Mouse (Mus musculus): ENCODE measurements around the gene Gfi1. TPM values are rescaled to one million over a fixed set of nuclear protein-coding genes. Genes with fewer than 3 reads are reported as not detected.

Gfi1 gene
- total RNA-seq, 2 experiments from 2014 or later: not detected

DNA sequence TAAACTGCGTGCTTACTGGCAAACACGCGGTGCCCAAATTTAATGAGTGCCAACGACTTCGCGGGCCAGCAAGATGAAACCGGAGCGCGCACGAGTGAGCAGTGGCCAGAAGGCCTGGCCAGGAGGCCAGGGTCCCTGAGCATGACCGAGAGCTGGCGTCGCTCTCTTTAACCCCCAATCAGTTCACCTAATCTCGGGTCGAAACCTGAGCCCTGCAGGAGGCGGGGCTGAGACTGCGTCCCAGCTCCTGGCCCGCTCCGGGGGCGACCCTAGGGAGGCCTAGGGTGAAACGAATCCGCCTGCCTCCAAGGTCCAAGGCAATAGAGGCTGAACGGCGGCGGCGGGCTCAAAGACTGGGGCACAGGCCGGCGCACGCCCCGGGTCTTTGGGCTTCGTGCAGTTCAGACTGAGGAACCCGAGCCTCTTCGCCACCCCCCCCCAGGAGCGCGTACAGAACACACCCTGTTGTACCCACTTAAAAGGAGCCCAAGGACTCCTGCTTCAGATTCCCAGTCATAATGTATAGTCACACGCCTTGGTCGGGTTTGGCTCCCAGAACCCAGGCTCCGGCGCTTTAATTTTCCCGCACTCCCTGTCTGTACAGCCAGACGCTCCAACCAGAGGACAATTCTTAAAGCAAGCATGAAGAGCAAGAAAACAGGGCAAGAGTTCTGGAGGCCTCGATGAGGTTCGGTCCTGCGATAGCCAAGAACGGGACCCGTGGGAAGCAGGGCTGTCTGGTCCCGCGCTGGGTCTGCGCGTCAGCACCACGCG, 988 bp downstream of the Gfi1 start:
- intact Hi-C loops (cut with DNase I): loop anchor here (5.0 kb wide), 2 partner anchors 1258 to 1268 kb away; partner anchors contain the start of gene Barhl2
- no peak for DNase-seq (ENCODE audit: extremely low spot score in 1 of 2, low spot score in 2 of 2)

DNA sequence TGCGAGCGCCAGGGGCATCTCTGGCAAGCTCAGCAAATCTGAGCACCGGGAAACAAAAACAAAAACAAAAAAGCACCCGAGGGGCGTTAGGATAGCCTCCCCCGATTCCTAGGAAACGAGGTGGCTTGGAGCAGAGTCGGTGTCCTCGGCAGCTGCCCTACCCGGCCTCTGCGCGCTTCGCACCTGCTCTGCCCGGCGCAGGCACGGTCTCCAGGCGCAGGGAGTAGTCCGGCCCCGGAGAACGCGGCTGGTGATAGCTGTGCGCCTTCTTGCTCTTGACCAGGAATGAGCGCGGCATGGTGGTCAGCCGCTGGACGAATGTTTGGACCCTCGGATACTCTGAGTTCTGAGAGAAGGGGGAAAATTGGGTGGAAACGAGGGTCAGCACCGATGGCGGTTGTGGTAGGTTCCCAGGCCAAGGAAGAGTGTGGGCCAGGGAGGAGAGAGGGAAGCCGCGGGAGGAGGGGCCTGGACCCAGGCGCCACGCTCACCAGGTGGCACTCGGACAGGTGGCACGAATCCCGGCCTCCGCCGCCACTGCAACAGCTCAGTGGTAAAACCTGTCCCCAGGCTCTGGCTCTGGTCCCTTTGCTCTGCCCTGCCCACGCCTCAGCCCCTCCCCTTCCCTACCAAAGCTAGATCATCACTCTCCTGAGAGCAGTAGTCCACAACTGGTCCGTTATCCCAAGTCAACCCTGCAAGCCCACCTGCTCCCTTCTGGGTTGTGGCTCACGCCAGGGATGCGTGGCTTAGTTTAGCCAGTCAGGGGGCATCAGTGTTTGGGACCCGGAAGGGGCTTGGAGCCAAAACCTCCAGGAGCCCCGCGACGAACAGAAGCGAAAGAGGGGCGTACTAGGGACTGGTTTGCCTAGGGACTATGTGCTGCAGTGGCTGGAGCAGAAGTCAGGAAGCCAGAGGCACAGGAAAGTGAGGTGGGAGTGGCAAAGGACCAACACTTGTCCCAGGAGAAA, 2.0 kb downstream of the Gfi1 start:
- no peak for DNase-seq (ENCODE audit: extremely low spot score in 1 of 2, low spot score in 2 of 2)
- intact Hi-C loops (cut with DNase I): loop anchor here (5.0 kb wide), 1 partner anchor 1267 kb away; the partner anchor contains the start of gene Barhl2

- intact Hi-C loops (cut with DNase I): loop anchor here (5.0 kb wide), 1 partner anchor 1266 kb away; the partner anchor contains the start of gene Barhl2
Measured at GRCm38 (mm10) chr5:107722661-107723532, 2.9 kb downstream of the Gfi1 start.

DNA sequence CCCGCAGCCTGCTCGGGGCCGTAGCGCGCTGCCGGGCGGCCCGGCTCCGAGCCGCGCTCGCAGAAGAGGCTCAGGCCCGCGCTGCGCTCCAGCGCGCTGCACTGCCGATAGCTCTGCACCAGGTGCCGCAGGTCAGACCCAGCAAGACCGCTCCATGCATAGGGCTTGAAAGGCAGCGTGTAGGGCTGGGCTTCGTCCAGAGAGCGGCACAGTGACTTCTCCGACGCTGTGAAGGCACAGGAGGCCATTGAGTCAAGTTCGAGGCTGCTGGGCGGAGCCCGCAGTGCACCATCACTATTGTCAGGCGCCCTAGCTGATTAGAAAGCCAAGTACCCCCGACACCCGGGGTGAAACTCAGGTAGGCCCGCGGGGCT, 4.2 kb downstream of the Gfi1 start:
- intact Hi-C loops (cut with DNase I): loop anchor here (5.0 kb wide), 1 partner anchor 1264 kb away; the partner anchor contains the start of gene Barhl2

More at GRCm38 (mm10) chr5:107722661-107723532, 2.9 kb downstream of the Gfi1 start:
- DNase-seq (ENCODE audit: extremely low spot score in 1 of 2, low spot score in 2 of 2): no peak

DNA sequence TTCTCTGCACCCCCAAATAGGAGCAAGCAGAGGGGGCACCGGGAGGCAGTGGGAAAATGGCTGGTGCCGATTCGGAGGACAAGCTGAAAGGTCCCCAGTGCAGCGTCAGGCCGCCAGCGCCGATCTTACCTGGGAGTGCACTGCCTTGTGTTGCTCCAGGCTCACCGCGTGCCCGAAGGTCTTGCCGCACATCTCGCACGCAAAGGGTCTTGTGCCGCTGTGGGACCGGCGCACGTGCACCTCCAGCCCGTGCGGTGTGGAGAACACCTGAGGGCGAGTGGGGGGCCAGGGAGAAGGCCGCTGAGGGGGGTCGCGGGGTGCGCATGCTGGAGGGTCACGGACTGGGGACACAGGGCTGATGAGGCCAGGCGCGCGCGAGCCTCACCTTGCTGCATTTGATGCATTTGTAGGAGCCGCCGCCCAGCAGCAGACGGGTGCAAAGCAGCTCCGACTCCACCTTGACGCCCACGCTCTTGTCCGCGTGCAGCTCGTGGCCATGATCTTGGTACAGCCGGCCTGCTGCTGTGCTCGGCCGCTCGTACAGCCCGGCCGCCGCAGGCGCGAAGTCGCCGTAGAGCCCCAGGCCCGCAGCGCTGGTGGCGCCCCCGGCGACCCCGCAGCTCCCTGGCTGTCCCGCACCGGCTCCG, 4.7 kb downstream of the Gfi1 start:
- intact Hi-C loops (cut with DNase I): loop anchor here (5.0 kb wide), 1 partner anchor 1264 kb away; the partner anchor contains the start of gene Barhl2
- no peak for DNase-seq (ENCODE audit: extremely low spot score in 1 of 2, low spot score in 2 of 2)

More for the DNA sequence above, 4.2 kb downstream of the Gfi1 start:
- DNase-seq (ENCODE audit: extremely low spot score in 1 of 2, low spot score in 2 of 2): no peak

- no peak for DNase-seq (ENCODE audit: extremely low spot score in 1 of 2, low spot score in 2 of 2)
- intact Hi-C loops (cut with DNase I): loop anchor here (5.0 kb wide), 1 partner anchor 1263 kb away; the partner anchor contains the start of gene Barhl2
Measured at GRCm38 (mm10) chr5:107720511-107720910, 5.3 kb downstream of the Gfi1 start.

DNA sequence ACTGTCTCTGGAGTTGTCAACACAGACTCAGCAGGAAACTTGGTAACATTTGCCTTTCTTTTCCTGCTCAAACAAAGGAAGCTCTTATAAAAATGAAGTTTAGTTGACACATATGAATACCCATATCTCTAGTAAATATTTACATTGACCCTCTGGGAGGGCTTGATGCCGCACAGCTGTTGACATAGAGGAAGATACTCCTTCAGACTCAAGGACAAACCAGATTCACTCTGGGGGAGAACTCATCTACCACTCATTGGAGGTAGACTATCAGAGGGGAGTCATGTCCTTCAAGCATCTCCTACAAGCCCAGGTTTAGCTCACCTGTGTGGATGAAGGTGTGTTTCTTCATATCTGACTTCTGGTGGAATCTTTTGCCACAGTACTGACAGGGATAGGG, 6.0 kb downstream of the Gfi1 start:
- intact Hi-C loops (cut with DNase I): loop anchor here (5.0 kb wide), 1 partner anchor 1262 kb away; the partner anchor contains the start of gene Barhl2

GRCm38 (mm10) chr5:107719209-107719608, 6.6 kb downstream of the Gfi1 start:
- DNase-seq (ENCODE audit: extremely low spot score in 1 of 2, low spot score in 2 of 2): no peak
- intact Hi-C loops (cut with DNase I): no loop called here

More for the DNA sequence above, 6.0 kb downstream of the Gfi1 start:
- DNase-seq (ENCODE audit: extremely low spot score in 1 of 2, low spot score in 2 of 2): no peak

DNA sequence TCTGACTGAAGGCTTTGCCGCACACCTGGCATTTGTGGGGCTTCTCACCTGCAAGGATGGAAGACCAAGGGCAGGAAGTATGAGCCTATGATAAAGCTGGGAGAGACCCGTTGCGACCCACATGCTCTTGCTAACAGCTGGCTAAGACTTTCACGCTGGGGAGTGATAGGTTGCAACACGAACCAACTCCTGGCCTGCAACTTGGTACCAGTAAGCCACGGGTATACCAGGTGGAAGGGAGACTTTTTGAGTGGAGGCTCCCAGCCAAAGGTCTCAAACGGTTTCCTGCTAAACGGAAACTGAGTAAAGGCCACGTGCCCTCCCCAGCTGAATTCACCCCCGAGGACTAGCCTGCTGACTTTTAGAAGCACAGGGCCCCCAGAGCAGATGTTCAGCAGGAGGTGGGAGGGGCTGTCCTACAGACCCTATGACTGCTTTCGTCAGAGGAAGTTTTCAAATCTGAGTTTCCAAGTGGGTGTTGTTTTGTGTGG, 7.9 kb downstream of the Gfi1 start:
- DNase-seq (ENCODE audit: extremely low spot score in 1 of 2, low spot score in 2 of 2): no peak
- intact Hi-C loops (cut with DNase I): no loop called here

DNA sequence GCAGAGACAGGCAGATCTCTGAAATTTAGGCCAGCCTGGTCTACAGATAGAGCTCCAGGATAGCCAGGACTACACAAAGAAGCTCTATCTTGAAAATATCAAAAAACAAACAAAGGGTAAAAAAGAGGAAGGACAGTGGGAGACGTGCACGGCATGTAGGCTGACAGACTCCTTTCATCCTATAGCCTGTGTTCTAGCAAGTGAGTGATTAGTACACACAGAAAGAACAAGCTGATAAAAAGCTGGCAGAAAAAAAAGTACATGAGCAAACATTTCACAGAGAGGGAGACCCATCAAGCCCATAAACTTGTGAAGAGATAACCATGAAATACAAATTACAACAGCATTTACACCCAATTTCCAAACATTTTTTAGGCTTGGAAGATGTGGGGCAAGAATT, 14.1 kb downstream of the Gfi1 start:
- DNase-seq (ENCODE audit: extremely low spot score in 1 of 2, low spot score in 2 of 2): no peak
- intact Hi-C loops (cut with DNase I): no loop called here

DNA sequence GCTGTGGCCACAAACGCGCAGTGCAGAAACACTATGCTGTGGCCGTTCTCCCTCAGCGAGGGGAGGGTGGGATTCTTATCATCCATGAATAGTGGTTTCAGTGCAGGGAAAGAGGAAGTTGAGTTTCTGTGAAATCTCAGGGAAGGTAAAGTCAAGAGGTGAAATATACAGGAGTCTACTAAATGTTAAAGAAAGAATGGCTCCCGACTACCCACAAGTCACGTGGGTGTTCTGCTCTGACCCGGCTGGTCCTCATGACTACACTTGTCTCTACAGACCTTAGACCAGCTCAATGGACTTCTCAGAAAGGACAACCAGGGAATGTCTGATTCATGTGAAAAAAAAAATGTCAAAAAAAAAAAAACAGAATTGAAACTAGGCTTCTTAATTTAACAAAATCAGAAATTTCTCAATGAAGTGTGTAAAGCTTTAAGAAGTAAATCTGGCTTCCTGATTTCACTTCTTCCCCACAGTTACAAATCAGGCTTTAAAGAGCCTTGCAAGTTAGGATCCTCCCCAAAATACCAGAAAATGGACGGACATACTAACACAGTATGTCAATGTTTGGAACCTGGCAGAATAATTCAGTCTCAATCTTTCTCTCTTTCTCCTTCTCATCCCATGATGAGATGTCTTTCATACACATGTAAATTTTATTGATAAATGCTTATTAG, 17.6 kb downstream of the Gfi1 start:
- no peak for DNase-seq (ENCODE audit: extremely low spot score in 1 of 2, low spot score in 2 of 2)
- intact Hi-C loops (cut with DNase I): no loop called here

DNA sequence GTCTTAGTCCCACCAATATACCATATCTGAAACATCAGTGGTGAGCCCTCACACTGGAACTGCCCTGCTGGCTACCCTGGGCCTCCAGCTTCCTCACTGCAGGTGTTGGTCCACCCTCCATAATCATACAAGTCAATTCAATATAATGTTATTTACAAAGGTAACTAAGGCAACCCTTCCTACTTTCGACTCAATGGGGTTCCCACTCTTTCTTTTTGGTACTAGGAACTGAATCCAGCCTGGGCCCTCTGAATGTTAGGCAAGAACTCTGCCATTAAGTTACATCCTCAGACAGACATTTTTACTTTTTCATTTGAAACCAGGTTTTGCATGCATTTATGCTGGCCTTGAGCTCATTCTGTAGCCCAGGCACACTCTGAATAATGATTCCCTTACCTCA, 19.6 kb downstream of the Gfi1 start:
- intact Hi-C loops (cut with DNase I): no loop called here

GRCm38 (mm10) chr5:107705756-107706155, 20.1 kb downstream of the Gfi1 start:
- intact Hi-C loops (cut with DNase I): no loop called here
- no peak for DNase-seq (ENCODE audit: extremely low spot score in 1 of 2, low spot score in 2 of 2)

More for the DNA sequence above, 19.6 kb downstream of the Gfi1 start:
- no peak for DNase-seq (ENCODE audit: extremely low spot score in 1 of 2, low spot score in 2 of 2)

GRCm38 (mm10) chr5:107703207-107703763, 22.6 kb downstream of the Gfi1 start:
- intact Hi-C loops (cut with DNase I): no loop called here
- no peak for DNase-seq (ENCODE audit: extremely low spot score in 1 of 2, low spot score in 2 of 2)

- intact Hi-C loops (cut with DNase I): no loop called here
- DNase-seq (ENCODE audit: extremely low spot score in 1 of 2, low spot score in 2 of 2): no peak
Measured at GRCm38 (mm10) chr5:107701658-107702057, 24.2 kb downstream of the Gfi1 start.

DNA sequence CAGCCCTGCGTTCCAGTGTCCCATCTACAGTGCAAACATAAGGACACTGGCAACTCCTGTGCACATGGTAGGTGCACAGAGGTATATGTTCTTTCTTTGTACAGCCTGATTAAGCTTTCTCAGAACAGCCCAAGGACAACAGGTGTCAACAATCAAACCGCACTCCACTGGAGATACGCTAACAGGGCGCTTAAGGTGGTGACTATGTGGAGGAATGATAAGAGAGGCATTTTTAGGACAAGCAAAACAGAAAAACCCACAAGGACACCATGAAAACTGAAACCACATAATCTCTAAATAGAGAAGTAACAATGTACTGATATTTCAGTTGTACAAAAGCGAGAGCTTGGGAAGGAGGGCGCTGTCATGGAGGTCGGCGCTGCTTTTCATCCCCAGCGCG, 25.0 kb downstream of the Gfi1 start:
- DNase-seq (ENCODE audit: extremely low spot score in 1 of 2, low spot score in 2 of 2): no peak
- intact Hi-C loops (cut with DNase I): no loop called here

- DNase-seq (ENCODE audit: extremely low spot score in 1 of 2, low spot score in 2 of 2): no peak
- intact Hi-C loops (cut with DNase I): no loop called here
Measured at GRCm38 (mm10) chr5:107698888-107699287, 26.9 kb downstream of the Gfi1 start.
